Mouse (Mus musculus) spleen, postnatal 10 days (tissue): ENCODE results near the gene Ranbp1.

Experiments used
- DNase-seq, 2 experiments: peaks; one replicate each; pipeline ENCODE4 v3.0.0; 2021 to 2022; ENCODE audit warnings: low spot score in 2 of 2

Gene Ranbp1

DNA sequence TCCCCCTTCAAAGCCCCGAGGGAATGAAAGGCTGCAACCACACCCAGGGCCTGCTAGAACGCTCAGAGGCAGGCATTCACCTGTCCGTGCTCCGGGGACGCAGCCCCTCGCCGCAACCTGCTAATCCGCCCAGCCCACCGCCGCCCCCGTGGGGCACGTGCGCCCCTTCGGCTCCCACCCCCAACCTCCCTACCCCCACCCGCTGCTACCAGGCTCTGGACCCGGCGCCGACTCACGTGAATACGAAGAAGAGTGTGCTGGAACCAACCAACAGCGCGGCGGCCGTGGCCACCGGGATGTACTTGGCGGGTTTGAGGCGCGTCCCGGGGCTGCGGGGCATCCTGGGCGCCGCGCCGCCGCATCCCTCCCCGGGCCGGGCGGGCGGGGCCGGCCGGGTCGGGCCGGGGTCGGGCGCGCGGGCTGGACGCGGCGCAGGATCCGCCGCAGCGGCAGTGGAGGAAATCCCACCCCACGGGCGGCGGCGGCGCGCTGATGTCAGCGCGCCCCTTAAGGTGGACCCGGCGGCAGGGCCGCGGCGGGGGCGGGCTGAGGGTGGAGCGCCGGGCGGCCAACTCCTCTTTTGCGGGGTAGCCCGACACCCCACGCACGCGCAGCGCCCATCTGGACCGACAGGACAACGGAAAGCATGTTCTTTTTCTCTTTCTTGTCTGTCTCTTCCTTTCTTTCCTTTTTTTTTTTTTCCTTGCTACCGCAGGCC lies 13.7 kb downstream of the Ranbp1 start, which contains the start of gene Zdhhc8:
Gene Zdhhc8 (minus strand): TSS at position 466 of the 718 bp plus-strand sequence.
- DNase-seq = peak in 1 of 2 experiments; percentile 62

GRCm38 (mm10) chr16:18233919-18234670 lies 14.4 kb downstream of the Ranbp1 start:
- no peak for DNase-seq

GRCm38 (mm10) chr16:18233451-18233850 lies 15.1 kb downstream of the Ranbp1 start:
- no peak for DNase-seq

DNA sequence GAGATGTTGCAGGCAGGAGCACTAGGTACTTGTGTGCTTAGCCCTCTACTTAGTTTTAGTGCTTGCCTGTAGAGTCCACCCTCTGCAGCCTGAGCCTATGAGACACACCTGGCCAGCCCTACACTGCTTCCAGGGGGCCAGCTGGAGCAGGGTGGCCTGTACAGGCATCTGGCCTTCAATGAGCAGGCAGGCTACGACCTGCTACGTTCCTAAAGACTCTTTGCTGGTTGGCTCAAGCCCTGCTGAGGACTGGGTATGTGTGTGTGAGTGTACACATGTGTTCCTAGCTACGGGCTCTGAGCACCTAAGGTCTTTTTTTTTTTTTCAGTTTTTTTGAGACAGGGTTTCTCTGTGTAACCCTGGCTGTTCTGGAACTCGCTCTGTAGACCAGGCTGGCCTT lies 17.1 kb downstream of the Ranbp1 start:
- no peak for DNase-seq

DNA sequence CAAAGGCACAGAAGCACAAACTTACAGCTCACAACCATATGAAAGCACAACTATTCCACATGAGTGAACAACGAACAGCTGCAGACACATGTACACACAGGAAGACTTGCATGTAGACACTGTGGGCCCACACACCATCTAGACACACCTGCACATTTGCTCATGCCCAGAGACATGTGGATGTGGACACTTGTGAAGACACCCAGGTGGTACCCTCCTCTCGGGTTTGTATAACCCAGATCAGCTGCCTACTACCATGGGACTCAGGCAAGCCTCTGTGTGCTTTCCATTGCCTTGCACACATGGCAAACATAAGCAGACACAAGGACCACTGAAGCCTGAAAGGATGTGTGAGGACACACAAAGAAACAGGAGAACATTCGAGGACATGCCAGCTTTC lies 17.5 kb downstream of the Ranbp1 start:
- DNase-seq = no peak

- no peak for DNase-seq
Observed at GRCm38 (mm10) chr16:18230617-18231016, 17.9 kb downstream of the Ranbp1 start.

DNA sequence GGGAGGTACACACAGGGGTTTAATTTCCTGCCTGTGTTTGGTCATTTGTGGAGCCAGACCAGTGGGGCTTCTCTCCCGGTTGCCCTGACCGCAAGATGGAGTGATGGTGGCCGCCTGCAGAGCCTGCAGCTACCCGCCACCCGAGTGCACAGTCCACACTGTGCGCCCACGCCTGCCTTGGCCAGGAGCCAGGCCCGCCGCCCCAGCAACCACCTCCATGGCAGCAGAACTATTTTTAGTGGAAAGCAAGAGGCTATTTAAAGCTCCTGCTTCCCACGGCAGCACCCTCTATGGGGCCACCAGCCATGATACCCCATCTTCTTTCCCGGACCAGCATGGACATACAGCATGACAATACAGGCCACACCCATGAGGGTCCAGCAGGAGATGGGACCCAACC lies 18.9 kb downstream of the Ranbp1 start:
- no peak for DNase-seq

GRCm38 (mm10) chr16:18228856-18229255 lies 19.7 kb downstream of the Ranbp1 start:
- no peak for DNase-seq

- DNase-seq = no peak
Observed at GRCm38 (mm10) chr16:18227897-18228422, 20.6 kb downstream of the Ranbp1 start.

DNA sequence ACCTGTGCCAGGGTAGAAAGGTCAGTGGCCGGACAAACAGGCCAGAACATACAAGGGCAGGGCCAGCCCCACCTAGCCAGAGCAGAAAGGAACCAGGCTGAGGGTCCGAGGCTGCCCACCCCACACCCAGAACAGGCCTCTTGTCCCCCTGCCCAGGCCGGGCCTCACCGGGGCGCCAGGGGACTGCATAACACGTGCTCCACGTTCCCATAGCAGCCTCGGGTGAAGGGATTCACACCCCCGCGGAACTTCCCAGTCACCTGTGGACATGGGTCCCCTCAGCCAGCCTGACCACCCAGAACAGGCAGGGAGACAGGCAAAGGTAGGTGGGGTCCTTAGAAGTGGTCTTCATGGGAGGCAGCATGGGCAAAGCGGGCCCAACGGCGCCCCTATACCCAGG lies 21.3 kb downstream of the Ranbp1 start:
- no peak for DNase-seq

DNA sequence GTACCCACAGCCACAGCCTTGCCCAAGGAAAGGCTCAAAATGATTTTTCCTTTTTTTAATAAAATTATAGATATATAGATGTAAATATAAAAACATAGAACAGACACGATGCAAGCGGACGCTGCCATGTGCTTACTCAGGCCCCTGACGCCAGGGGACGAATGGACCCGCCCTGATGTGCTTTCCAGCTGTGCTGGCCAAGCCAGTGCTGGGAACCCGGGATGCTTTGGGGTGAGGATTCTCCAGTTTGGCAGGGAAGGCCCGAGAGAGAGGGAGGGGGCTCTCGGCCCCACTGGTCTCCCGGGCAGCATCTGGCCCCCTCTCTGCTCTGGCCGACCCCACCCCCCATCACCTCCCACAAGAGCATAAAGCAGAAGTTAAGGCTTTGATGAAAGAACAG lies 26.3 kb downstream of the Ranbp1 start:
- no peak for DNase-seq

- DNase-seq = peak in 1 of 2 experiments; percentile 52
Observed at GRCm38 (mm10) chr16:18221543-18221898, 27.0 kb downstream of the Ranbp1 start.

- no peak for DNase-seq
Observed at GRCm38 (mm10) chr16:18220856-18221542, 27.5 kb downstream of the Ranbp1 start.

DNA sequence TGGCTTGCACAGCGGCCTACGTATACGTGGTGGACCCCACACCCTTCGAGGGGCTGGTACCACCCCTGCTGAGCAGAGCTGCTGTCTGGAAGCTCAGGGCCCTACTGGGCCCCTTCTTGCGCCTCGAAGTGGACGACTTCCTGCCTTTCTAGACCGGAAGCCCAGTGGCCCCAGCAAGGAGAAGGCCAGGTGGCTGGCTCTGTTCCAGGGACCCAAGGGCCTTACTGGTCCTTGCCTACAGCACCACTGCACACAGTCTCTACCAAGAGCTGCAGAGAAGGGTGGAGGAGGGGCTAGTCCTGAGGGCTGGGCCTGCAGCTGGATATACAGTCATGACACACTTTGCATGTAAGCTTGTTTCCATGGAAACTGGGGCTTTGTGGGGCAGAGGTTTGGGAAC lies 28.5 kb downstream of the Ranbp1 start:
- peak in 1 of 2 experiments; percentile 45 for DNase-seq

GRCm38 (mm10) chr16:18218580-18218996 lies 29.9 kb downstream of the Ranbp1 start:
- DNase-seq = no peak

DNA sequence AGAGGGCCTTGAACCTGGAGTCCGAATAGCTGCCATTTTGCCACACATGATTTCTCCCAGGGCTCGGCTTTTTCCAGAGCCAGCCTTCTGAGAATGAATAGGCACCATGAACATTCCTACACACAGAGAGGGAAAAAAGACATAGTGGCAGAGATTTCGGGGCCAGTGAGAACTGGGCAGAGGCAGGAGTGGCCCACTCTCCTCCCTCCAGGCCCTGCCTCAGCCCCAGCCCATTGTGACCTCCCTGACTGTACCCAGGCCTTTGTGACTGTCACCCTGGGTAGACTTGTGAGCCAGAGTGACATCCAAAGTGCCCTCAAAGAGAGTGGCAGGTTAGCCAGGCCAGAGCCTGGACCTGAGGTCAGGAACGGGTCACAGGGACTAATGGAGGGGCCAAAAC lies 31.0 kb downstream of the Ranbp1 start, which contains the start of gene Ccdc188:
Gene Ccdc188 (plus strand): TSS at position 301 of the 400 bp plus-strand sequence.
- DNase-seq = no peak

- no peak for DNase-seq
Observed at GRCm38 (mm10) chr16:18214858-18215257, 33.7 kb downstream of the Ranbp1 start.

GRCm38 (mm10) chr16:18213689-18214088 lies 34.8 kb downstream of the Ranbp1 start:
- DNase-seq = no peak

DNA sequence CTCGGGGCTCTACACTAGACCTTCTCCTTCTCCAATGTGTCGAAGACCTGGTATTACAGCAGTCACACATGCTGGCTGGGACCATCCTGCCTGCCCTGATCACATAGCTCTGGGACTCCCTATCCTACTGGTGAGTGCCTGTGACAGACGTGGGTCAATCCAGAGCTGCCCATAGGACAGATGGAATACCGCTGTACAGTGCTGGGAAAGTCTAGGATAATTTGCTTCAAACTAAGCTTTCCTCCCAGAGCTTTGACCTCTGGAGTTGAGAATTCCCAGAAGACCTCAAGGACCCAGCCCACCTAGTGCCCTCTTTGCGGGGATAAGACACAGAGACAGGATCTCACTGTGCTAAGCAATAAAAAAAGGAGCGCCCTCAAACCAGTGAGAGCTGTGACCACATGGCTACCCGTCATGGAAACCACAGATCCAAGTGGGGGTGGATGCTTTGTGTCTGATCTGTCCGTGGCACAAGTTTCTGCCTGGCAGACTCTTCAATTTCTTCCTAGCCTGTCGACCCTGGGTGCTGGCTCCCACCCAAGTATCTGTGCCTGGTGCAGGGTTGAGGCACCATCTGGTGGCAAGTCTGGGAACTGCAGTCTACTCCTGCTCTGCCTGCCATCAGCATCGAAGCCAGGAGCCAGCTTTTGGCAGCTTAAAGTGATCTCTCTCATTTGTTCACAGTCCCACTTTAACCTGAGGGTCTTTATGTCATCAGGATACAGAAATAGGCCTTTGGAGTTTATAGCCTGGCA lies 36.9 kb downstream of the Ranbp1 start:
- peak; percentile 81 to 89 for DNase-seq

- DNase-seq = peak; percentile 63 to 81
Observed at GRCm38 (mm10) chr16:18210701-18211416, 37.7 kb downstream of the Ranbp1 start.
